Mouse (Mus musculus): Measurements from ENCODE around the gene Auh. TPM values are rescaled to one million over a fixed set of nuclear protein-coding genes. Genes with fewer than 3 reads are reported as not detected.

Auh gene
- polyA plus RNA-seq, 1 experiment = 6.8 TPM

DNA sequence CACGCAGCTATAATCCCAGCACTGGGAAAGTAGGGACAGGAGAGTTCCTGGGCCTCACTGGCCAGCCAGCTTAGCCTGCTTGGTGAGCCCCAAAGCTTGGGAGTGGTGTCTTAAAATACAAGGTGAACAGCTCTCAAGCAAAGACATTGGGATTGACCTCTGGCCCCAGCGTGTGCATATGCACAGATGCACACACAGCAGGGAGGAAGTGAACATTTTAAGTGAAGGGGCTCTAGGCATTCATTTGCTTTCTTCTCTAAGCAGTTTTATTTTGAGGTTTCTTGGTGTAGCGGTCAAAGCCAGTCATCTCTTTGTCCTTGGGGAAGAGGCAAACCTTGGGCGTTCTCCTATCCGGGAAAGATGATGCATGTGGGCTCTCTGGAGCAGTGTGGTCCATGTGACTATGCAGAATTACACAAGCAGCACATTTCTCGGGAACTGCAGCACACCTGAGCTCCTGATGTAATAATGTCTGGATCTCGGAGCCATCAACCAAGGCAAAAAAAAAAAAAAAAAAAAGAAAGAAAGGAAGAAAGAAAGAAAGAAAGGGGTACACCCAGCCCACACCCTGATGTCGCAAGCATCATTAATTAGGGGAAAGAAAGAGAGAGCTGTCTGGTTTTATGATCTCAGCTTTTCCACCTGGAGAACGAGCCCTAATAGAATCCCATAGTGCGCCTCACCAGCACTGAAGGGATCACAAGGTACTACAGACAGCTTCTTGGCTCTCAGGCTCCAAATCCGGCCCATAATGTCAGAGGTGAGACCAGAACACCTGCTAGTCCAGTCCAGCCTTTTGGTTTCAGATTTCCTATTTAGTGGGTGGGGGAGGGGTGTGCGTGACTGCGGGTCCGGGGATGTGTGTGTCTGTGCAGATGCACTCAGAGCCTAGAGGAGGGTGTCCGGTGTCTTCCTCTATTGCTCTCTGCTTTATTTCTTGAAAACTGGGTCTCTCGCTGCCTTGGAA is 116.6 kb downstream of the Auh start:
- H3K9me3 ChIP-seq (ENCODE audit: control insufficient read depth, low read length) = no peaks in the 10 kb centered on the region
- no peak for TF ChIP-seq TAL1 (IDR thresholded peaks at IDR 0.05; ENCODE audit: low read length)
- TF ChIP-seq GATA1 (IDR thresholded peaks at IDR 0.05; ENCODE audit: low read length) = no peak
- H3K4me1 ChIP-seq (ENCODE audit: control insufficient read depth) = peaks cover 13% of the 10 kb centered on the region

GRCm38 (mm10) chr13:52807722-52808121 is 121.8 kb downstream of the Auh start:
- Histone ChIP-seq H3K4me1 (ENCODE audit: control insufficient read depth) (peaks cover 4% of the 10 kb centered on the region), H3K36me3 (ENCODE audit: control insufficient read depth) (no peaks in the 10 kb centered on the region), H3K9me3 (ENCODE audit: control insufficient read depth, low read length) (no peaks in the 10 kb centered on the region), H3K4me3 (replicated peaks) (no peak overlapping the region), H3K27me3 (ENCODE audit: control insufficient read depth) (peaks cover 7% of the 10 kb centered on the region; the same call in 1 of the 2 replicates)
- no peak for TF ChIP-seq GATA1 (IDR thresholded peaks at IDR 0.05; ENCODE audit: low read length)
- TF ChIP-seq TAL1 (IDR thresholded peaks at IDR 0.05; ENCODE audit: low read length) = no peak

More for the DNA sequence above, 116.6 kb downstream of the Auh start:
- Histone ChIP-seq H3K36me3 (ENCODE audit: control insufficient read depth) (no peaks in the 10 kb centered on the region), H3K4me3 (replicated peaks) (no peak overlapping the region), H3K27me3 (ENCODE audit: control insufficient read depth) (peaks cover 7% of the 10 kb centered on the region; the same call in 1 of the 2 replicates)

GRCm38 (mm10) chr13:52806029-52806428 is 123.5 kb downstream of the Auh start:
- H3K36me3 ChIP-seq (ENCODE audit: control insufficient read depth) = no peaks in the 10 kb centered on the region
- H3K27me3 ChIP-seq (ENCODE audit: control insufficient read depth) = peaks cover 7% of the 10 kb centered on the region; the same call in 1 of the 2 replicates
- H3K4me1 ChIP-seq (ENCODE audit: control insufficient read depth) = peaks cover 7% of the 10 kb centered on the region
- no peaks in the 10 kb centered on the region for H3K9me3 ChIP-seq (ENCODE audit: control insufficient read depth, low read length)
- no peak overlapping the region for H3K4me3 ChIP-seq (replicated peaks)
- TF ChIP-seq GATA1 (IDR thresholded peaks at IDR 0.05; ENCODE audit: low read length) (no peak), TAL1 (IDR thresholded peaks at IDR 0.05; ENCODE audit: low read length) (no peak)

GRCm38 (mm10) chr13:52805581-52805980 is 123.9 kb downstream of the Auh start:
- TF ChIP-seq GATA1 (IDR thresholded peaks at IDR 0.05; ENCODE audit: low read length) (no peak), TAL1 (IDR thresholded peaks at IDR 0.05; ENCODE audit: low read length) (no peak)
- peaks cover 11% of the 10 kb centered on the region for H3K4me1 ChIP-seq (ENCODE audit: control insufficient read depth)
- H3K9me3 ChIP-seq (ENCODE audit: control insufficient read depth, low read length) = no peaks in the 10 kb centered on the region

DNA sequence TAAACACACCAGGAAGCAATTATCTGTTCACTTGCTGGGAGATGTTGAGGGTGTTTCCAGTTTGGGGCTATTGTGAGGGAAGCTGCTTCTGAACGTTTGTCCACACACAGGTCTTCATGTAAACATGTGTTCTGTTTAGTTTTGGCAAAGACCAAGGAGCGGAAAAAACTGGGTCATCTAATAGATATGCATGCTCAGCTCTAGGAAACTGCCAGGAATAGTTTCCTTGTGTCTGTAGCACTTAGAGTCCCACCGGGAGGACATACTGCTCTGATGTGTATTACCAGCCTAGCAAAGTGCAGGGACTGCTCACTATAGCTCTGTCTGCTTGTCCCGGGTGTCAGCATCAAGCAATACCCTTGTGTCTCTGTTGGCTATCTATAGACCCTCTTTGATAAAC is 127.0 kb downstream of the Auh start:
- Histone ChIP-seq H3K27me3 (ENCODE audit: control insufficient read depth) (no peaks in the 10 kb centered on the region; the same call in 1 of the 2 replicates), H3K36me3 (ENCODE audit: control insufficient read depth) (no peaks in the 10 kb centered on the region), H3K9me3 (ENCODE audit: control insufficient read depth, low read length) (no peaks in the 10 kb centered on the region), H3K4me3 (replicated peaks) (no peak overlapping the region), H3K4me1 (ENCODE audit: control insufficient read depth) (peaks cover 9% of the 10 kb centered on the region)
- TF ChIP-seq GATA1 (IDR thresholded peaks at IDR 0.05; ENCODE audit: low read length) (no peak), TAL1 (IDR thresholded peaks at IDR 0.05; ENCODE audit: low read length) (no peak)

More at GRCm38 (mm10) chr13:52805581-52805980, 123.9 kb downstream of the Auh start:
- H3K4me3 ChIP-seq (replicated peaks) = no peak overlapping the region
- H3K36me3 ChIP-seq (ENCODE audit: control insufficient read depth) = no peaks in the 10 kb centered on the region
- H3K27me3 ChIP-seq (ENCODE audit: control insufficient read depth) = peaks cover 7% of the 10 kb centered on the region; the same call in 1 of the 2 replicates

GRCm38 (mm10) chr13:52800687-52801341 is 128.7 kb downstream of the Auh start:
- TF ChIP-seq TAL1 (IDR thresholded peaks at IDR 0.05; ENCODE audit: low read length) (no peak), GATA1 (IDR thresholded peaks at IDR 0.05; ENCODE audit: low read length) (no peak)
- no peaks in the 10 kb centered on the region for H3K9me3 ChIP-seq (ENCODE audit: control insufficient read depth, low read length)
- peaks cover 7% of the 10 kb centered on the region for H3K4me1 ChIP-seq (ENCODE audit: control insufficient read depth)
- no peaks in the 10 kb centered on the region; the same call in 1 of the 2 replicates for H3K27me3 ChIP-seq (ENCODE audit: control insufficient read depth)
- no peak overlapping the region for H3K4me3 ChIP-seq (replicated peaks)
- no peaks in the 10 kb centered on the region for H3K36me3 ChIP-seq (ENCODE audit: control insufficient read depth)

GRCm38 (mm10) chr13:52800091-52800490 is 129.4 kb downstream of the Auh start:
- Histone ChIP-seq H3K4me3 (replicated peaks) (no peak overlapping the region), H3K9me3 (ENCODE audit: control insufficient read depth, low read length) (no peaks in the 10 kb centered on the region), H3K36me3 (ENCODE audit: control insufficient read depth) (no peaks in the 10 kb centered on the region), H3K4me1 (ENCODE audit: control insufficient read depth) (peaks cover 7% of the 10 kb centered on the region), H3K27me3 (ENCODE audit: control insufficient read depth) (no peaks in the 10 kb centered on the region)
- TF ChIP-seq TAL1 (IDR thresholded peaks at IDR 0.05; ENCODE audit: low read length) (no peak), GATA1 (IDR thresholded peaks at IDR 0.05; ENCODE audit: low read length) (no peak)

DNA sequence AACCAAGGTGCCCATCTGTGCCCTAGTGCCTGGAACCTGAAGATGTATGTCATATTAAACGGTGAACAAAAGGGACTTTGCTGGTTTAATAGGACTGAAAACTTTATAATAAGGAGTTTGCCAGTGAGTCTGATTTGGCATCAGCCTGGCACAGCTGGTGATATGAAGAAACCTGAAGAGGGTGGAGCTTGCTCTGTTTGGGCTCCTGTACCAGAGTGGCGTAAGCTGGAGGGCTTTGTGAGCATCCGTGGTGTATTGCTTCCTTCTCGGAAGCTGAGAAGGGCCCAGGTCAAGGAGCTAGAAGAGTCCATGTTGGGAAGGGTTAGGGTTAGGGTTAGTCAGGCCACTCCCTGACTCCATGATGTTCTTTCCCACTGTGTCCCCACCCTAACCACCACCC is 135.2 kb downstream of the Auh start:
- no peak overlapping the region for H3K4me3 ChIP-seq (replicated peaks)
- no peaks in the 10 kb centered on the region for H3K9me3 ChIP-seq (ENCODE audit: control insufficient read depth, low read length)
- H3K4me1 ChIP-seq (ENCODE audit: control insufficient read depth) = no peaks in the 10 kb centered on the region
- TF ChIP-seq GATA1 (IDR thresholded peaks at IDR 0.05; ENCODE audit: low read length) (no peak), TAL1 (IDR thresholded peaks at IDR 0.05; ENCODE audit: low read length) (no peak)
- no peaks in the 10 kb centered on the region for H3K36me3 ChIP-seq (ENCODE audit: control insufficient read depth)
- no peaks in the 10 kb centered on the region; the same call in 1 of the 2 replicates for H3K27me3 ChIP-seq (ENCODE audit: control insufficient read depth)
